7 mouse cellular contexts compared by ENCODE assay signal in genomic region chr13:54565201-54565581, GRCm38 (mm10). TPM values are rescaled to one million over a fixed set of nuclear protein-coding genes. Genes with fewer than 3 reads are reported as not detected.
DNase-seq lines count a peak whose midpoint lies in the region; ATAC-seq lines count a peak whose summit lies in the region.

Gene 4833439L19Rik, minus strand, starts transcription at chr13:54565435.

- peak; percentile 91 to 96 for DNase-seq in adrenal gland, adult 18-20 months (ENCODE audit: low spot score in 2 of 2)
- DNase-seq in embryo, embryonic 11 days, result peak; percentile 99
- peak; percentile 89 to 93 for DNase-seq in gastrocnemius, postnatal 36 days
- peak; percentile 95 to 96 for DNase-seq in left cerebral cortex, postnatal 25 days (ENCODE audit: low spot score in 2 of 2)
- peak; percentile 95 for DNase-seq in midbrain, embryonic 10.5 days (ENCODE audit: low spot score)
- DNase-seq in right cerebral cortex, postnatal 4 days, result peak; percentile 92

- H3K4me1 ChIP-seq in intestine, embryonic 15.5 days (replicated peaks), result peaks cover 11% of the 10 kb centered on the region; the same call in 1 of the 2 replicates
- H3K4me1 ChIP-seq in midbrain, embryonic 10.5 days, result peaks cover 20% of the 10 kb centered on the region

- H3K9me3 ChIP-seq in intestine, embryonic 15.5 days, result no peaks in the 10 kb centered on the region
- no peaks in the 10 kb centered on the region for H3K9me3 ChIP-seq in midbrain, embryonic 10.5 days (replicated peaks)

- peak within 1 kb of the TSS; percentile 99 for H3K4me3 ChIP-seq in intestine, embryonic 15.5 days (replicated peaks)
- H3K4me3 ChIP-seq in midbrain, embryonic 10.5 days, result peak within 1 kb of the TSS; percentile 97

- peaks cover 4% of the 10 kb centered on the region for H3K36me3 ChIP-seq in intestine, embryonic 15.5 days
- H3K36me3 ChIP-seq in midbrain, embryonic 10.5 days, result peaks cover 36% of the 10 kb centered on the region

- no peaks in the 10 kb centered on the region for H3K27me3 ChIP-seq in intestine, embryonic 15.5 days (replicated peaks)
- no peaks in the 10 kb centered on the region for H3K27me3 ChIP-seq in midbrain, embryonic 10.5 days (ENCODE audit: low read depth, poor library complexity, severe bottlenecking)

- peak; percentile 96 for ATAC-seq in intestine, embryonic 15.5 days

- intact Hi-C loops in gastrocnemius, postnatal 36 days (cut with DNase I), result loop anchor here (10.0 kb wide), 1 partner anchor 100 kb away; the partner anchor contains the start of gene Thoc3
- intact Hi-C loops in left cerebral cortex, postnatal 25 days (cut with DNase I), result loop anchor here (1.0 kb wide), 1 partner anchor 25 kb away; the partner anchor contains the start of genes Higd2a and Nop16

- peak within 1 kb of the TSS; percentile 32; the same call in 1 of the 2 replicates for H3K27ac ChIP-seq in intestine, embryonic 15.5 days
- H3K27ac ChIP-seq in midbrain, embryonic 10.5 days (replicated peaks), result peak within 1 kb of the TSS; percentile 97

- WGBS in intestine, embryonic 15.5 days, result under 1% methylated on average over 27 of the region's 27 CpGs
- WGBS in midbrain, embryonic 10.5 days, result under 1% methylated on average over 27 of the region's 27 CpGs

- peak within 1 kb of the TSS; percentile 87 for H3K4me2 ChIP-seq in intestine, embryonic 15.5 days (replicated peaks)

- H3K9ac ChIP-seq in intestine, embryonic 15.5 days, result peak within 1 kb of the TSS; percentile 96

RNA-seq across cellular contexts. Expression of gene 4833439L19Rik, which starts in this region (rescaled TPM):
- total RNA-seq in adrenal gland, adult 18-20 months (2021), result 100 to 1,000 TPM; 177 to 178 TPM
- 100 to 1,000 TPM; 171 to 180 TPM for total RNA-seq in gastrocnemius, postnatal 36 days (2021)
- 107 and 110 TPM in 2 replicates for polyA plus RNA-seq in intestine, embryonic 15.5 days (2015; fragmentation: Nextera tagmentation; extraction: Ambion mirVana)
- 100 to 1,000 TPM; 137 to 143 TPM for total RNA-seq in left cerebral cortex, postnatal 25 days (2021)
- 215 and 266 TPM in 2 replicates for polyA plus RNA-seq in midbrain, embryonic 10.5 days (2016; fragmentation: Nextera tagmentation; extraction: Ambion mirVana)

Comparison
In these comparisons a context has a peak if more than half of its experiments do, and no peak if none do; other contexts are left out.
1. Peak in every context shown above with its lines: DNase-seq, ATAC-seq, H3K4me3 ChIP-seq and H3K27ac ChIP-seq.